Mouse (Mus musculus): ENCODE results near the gene Gm45711. TPM values are rescaled to one million over a fixed set of nuclear protein-coding genes. Genes with fewer than 3 reads are reported as not detected.
A peak's percentile ranks its signal among the peaks of the same experiment; 100 is the strongest.
"Not testable (repeated sequence)": the region's sequence is repeated elsewhere in the genome, so short reads cannot be mapped to it uniquely, and the experiment has no call there.

Gene Gm45711
- polyA plus RNA-seq (2014; fragmentation: Nextera tagmentation; extraction: Ambion mirVana), result not detected in 2 replicates

- H3K27ac ChIP-seq (ENCODE audit: low read depth, low read length); H3K9me3 ChIP-seq (replicated peaks; ENCODE audit: control insufficient read depth, low read length); H3K4me1 ChIP-seq (ENCODE audit: control insufficient read depth, insufficient read depth, low read length); H3K4me3 ChIP-seq (ENCODE audit: low read depth, low read length); DNase-seq (ENCODE audit: low spot score); H3K4me2 ChIP-seq (ENCODE audit: low read length); H3K9ac ChIP-seq (ENCODE audit: low read length); H3K27me3 ChIP-seq (replicated peaks; ENCODE audit: control insufficient read depth, insufficient read depth, low read length); H3K36me3 ChIP-seq (ENCODE audit: control insufficient read depth, insufficient read depth, low read length); ATAC-seq: not testable (repeated sequence)
- 91% methylated on average over 34 of the region's 36 CpGs for WGBS
Measured at GRCm38 (mm10) chr8:104309441-104310155, at the start of gene Gm45711, which contains the start of gene Cmtm1. Gene Gm45711, minus strand, starts transcription at chr8:104310081. Gene Cmtm1, minus strand, starts transcription at chr8:104310145.

- H3K4me2 ChIP-seq (ENCODE audit: low read length), result no peak overlapping the region
- H3K27ac ChIP-seq (ENCODE audit: low read depth, low read length), result no peak overlapping the region
- WGBS, result 89% methylated on average over 3 of the region's 3 CpGs
- ATAC-seq (no peak), DNase-seq (ENCODE audit: low spot score) (no peak)
- no peaks in the 10 kb centered on the region for H3K27me3 ChIP-seq (replicated peaks; ENCODE audit: control insufficient read depth, insufficient read depth, low read length)
- H3K9me3 ChIP-seq (replicated peaks; ENCODE audit: control insufficient read depth, low read length), result no peaks in the 10 kb centered on the region
- no peak overlapping the region for H3K4me3 ChIP-seq (ENCODE audit: low read depth, low read length)
- peaks cover 9% of the 10 kb centered on the region; the same call in 1 of the 2 replicates for H3K36me3 ChIP-seq (ENCODE audit: control insufficient read depth, insufficient read depth, low read length)
- peaks cover 4% of the 10 kb centered on the region; the same call in 1 of the 2 replicates for H3K4me1 ChIP-seq (ENCODE audit: control insufficient read depth, insufficient read depth, low read length)
- H3K9ac ChIP-seq (ENCODE audit: low read length), result no peak overlapping the region
Measured at GRCm38 (mm10) chr8:104358637-104359036, 48.8 kb upstream of the Gm45711 start.

- Histone ChIP-seq H3K4me2 (ENCODE audit: low read length) (no peak overlapping the region), H3K4me3 (ENCODE audit: low read depth, low read length) (no peak overlapping the region), H3K27ac (ENCODE audit: low read depth, low read length) (no peak overlapping the region), H3K9me3 (replicated peaks; ENCODE audit: control insufficient read depth, low read length) (no peaks in the 10 kb centered on the region), H3K27me3 (replicated peaks; ENCODE audit: control insufficient read depth, insufficient read depth, low read length) (no peaks in the 10 kb centered on the region), H3K4me1 (ENCODE audit: control insufficient read depth, insufficient read depth, low read length) (no peaks in the 10 kb centered on the region), H3K9ac (ENCODE audit: low read length) (no peak overlapping the region), H3K36me3 (ENCODE audit: control insufficient read depth, insufficient read depth, low read length) (peaks cover 9% of the 10 kb centered on the region; the same call in 1 of the 2 replicates)
- no peak for ATAC-seq
- WGBS, result 90% methylated on average over 10 of the region's 10 CpGs
- DNase-seq (ENCODE audit: low spot score), result no peak
Measured at GRCm38 (mm10) chr8:104354504-104354903, 44.6 kb upstream of the Gm45711 start.

GRCm38 (mm10) chr8:104353186-104353585, 43.3 kb upstream of the Gm45711 start:
- Histone ChIP-seq H3K4me2 (ENCODE audit: low read length) (no peak overlapping the region), H3K9ac (ENCODE audit: low read length) (no peak overlapping the region), H3K4me3 (ENCODE audit: low read depth, low read length) (no peak overlapping the region), H3K36me3 (ENCODE audit: control insufficient read depth, insufficient read depth, low read length) (peaks cover 9% of the 10 kb centered on the region; the same call in 1 of the 2 replicates), H3K4me1 (ENCODE audit: control insufficient read depth, insufficient read depth, low read length) (no peaks in the 10 kb centered on the region), H3K27me3 (replicated peaks; ENCODE audit: control insufficient read depth, insufficient read depth, low read length) (no peaks in the 10 kb centered on the region), H3K27ac (ENCODE audit: low read depth, low read length) (no peak overlapping the region), H3K9me3 (replicated peaks; ENCODE audit: control insufficient read depth, low read length) (no peaks in the 10 kb centered on the region)
- DNase-seq (ENCODE audit: low spot score) (no peak), ATAC-seq (0 out of 2 replicates have a peak, but pooled peaks have one; percentile 54)
- WGBS, result 52% methylated on average over 5 of the region's 5 CpGs

- Histone ChIP-seq H3K4me2 (ENCODE audit: low read length) (no peak overlapping the region), H3K4me3 (ENCODE audit: low read depth, low read length) (no peak overlapping the region), H3K36me3 (ENCODE audit: control insufficient read depth, insufficient read depth, low read length) (peaks cover 16% of the 10 kb centered on the region), H3K4me1 (ENCODE audit: control insufficient read depth, insufficient read depth, low read length) (no peaks in the 10 kb centered on the region), H3K27me3 (replicated peaks; ENCODE audit: control insufficient read depth, insufficient read depth, low read length) (no peaks in the 10 kb centered on the region), H3K9me3 (replicated peaks; ENCODE audit: control insufficient read depth, low read length) (no peaks in the 10 kb centered on the region), H3K9ac (ENCODE audit: low read length) (no peak overlapping the region), H3K27ac (ENCODE audit: low read depth, low read length) (no peak overlapping the region)
- DNase-seq (ENCODE audit: low spot score), result no peak
- WGBS, result 88% methylated on average over 13 of the region's 13 CpGs
- ATAC-seq, result no peak
Measured at GRCm38 (mm10) chr8:104350047-104350446, 40.2 kb upstream of the Gm45711 start.

GRCm38 (mm10) chr8:104348971-104349370, 39.1 kb upstream of the Gm45711 start:
- DNase-seq (ENCODE audit: low spot score), result no peak
- peaks cover 10% of the 10 kb centered on the region; the same call in 1 of the 2 replicates for H3K36me3 ChIP-seq (ENCODE audit: control insufficient read depth, insufficient read depth, low read length)
- H3K27me3 ChIP-seq (replicated peaks; ENCODE audit: control insufficient read depth, insufficient read depth, low read length), result no peaks in the 10 kb centered on the region
- 94% methylated on average over 5 of the region's 5 CpGs for WGBS
- H3K4me1 ChIP-seq (ENCODE audit: control insufficient read depth, insufficient read depth, low read length), result no peaks in the 10 kb centered on the region
- H3K4me2 ChIP-seq (ENCODE audit: low read length), result no peak overlapping the region
- no peaks in the 10 kb centered on the region for H3K9me3 ChIP-seq (replicated peaks; ENCODE audit: control insufficient read depth, low read length)
- H3K4me3 ChIP-seq (ENCODE audit: low read depth, low read length), result no peak overlapping the region
- H3K27ac ChIP-seq (ENCODE audit: low read depth, low read length), result no peak overlapping the region
- no peak for ATAC-seq
- no peak overlapping the region for H3K9ac ChIP-seq (ENCODE audit: low read length)

- no peak overlapping the region for H3K9ac ChIP-seq (ENCODE audit: low read length)
- H3K4me1 ChIP-seq (ENCODE audit: control insufficient read depth, insufficient read depth, low read length), result no peaks in the 10 kb centered on the region
- no peak overlapping the region for H3K4me2 ChIP-seq (ENCODE audit: low read length)
- H3K36me3 ChIP-seq (ENCODE audit: control insufficient read depth, insufficient read depth, low read length), result peaks cover 10% of the 10 kb centered on the region; the same call in 1 of the 2 replicates
- DNase-seq (ENCODE audit: low spot score) (no peak), ATAC-seq (no peak)
- H3K27me3 ChIP-seq (replicated peaks; ENCODE audit: control insufficient read depth, insufficient read depth, low read length), result no peaks in the 10 kb centered on the region
- no peaks in the 10 kb centered on the region for H3K9me3 ChIP-seq (replicated peaks; ENCODE audit: control insufficient read depth, low read length)
- H3K4me3 ChIP-seq (ENCODE audit: low read depth, low read length), result no peak overlapping the region
- WGBS, result 60% methylated on average over 12 of the region's 12 CpGs
- H3K27ac ChIP-seq (ENCODE audit: low read depth, low read length), result no peak overlapping the region
Measured at GRCm38 (mm10) chr8:104346706-104347105, 36.8 kb upstream of the Gm45711 start.

- no peaks in the 10 kb centered on the region for H3K27me3 ChIP-seq (replicated peaks; ENCODE audit: control insufficient read depth, insufficient read depth, low read length)
- ATAC-seq, result no peak
- no peak overlapping the region for H3K9ac ChIP-seq (ENCODE audit: low read length)
- no peaks in the 10 kb centered on the region for H3K4me1 ChIP-seq (ENCODE audit: control insufficient read depth, insufficient read depth, low read length)
- no peak overlapping the region for H3K27ac ChIP-seq (ENCODE audit: low read depth, low read length)
- no peak overlapping the region for H3K4me2 ChIP-seq (ENCODE audit: low read length)
- peaks cover 10% of the 10 kb centered on the region; the same call in 1 of the 2 replicates for H3K36me3 ChIP-seq (ENCODE audit: control insufficient read depth, insufficient read depth, low read length)
- no peak overlapping the region for H3K4me3 ChIP-seq (ENCODE audit: low read depth, low read length)
- DNase-seq (ENCODE audit: low spot score), result no peak
- no peaks in the 10 kb centered on the region for H3K9me3 ChIP-seq (replicated peaks; ENCODE audit: control insufficient read depth, low read length)
- WGBS, result 83% methylated on average over 5 of the region's 5 CpGs
Measured at GRCm38 (mm10) chr8:104344622-104345021, 34.7 kb upstream of the Gm45711 start.

- Histone ChIP-seq H3K27me3 (replicated peaks; ENCODE audit: control insufficient read depth, insufficient read depth, low read length) (no peaks in the 10 kb centered on the region), H3K27ac (ENCODE audit: low read depth, low read length) (no peak overlapping the region), H3K9ac (ENCODE audit: low read length) (no peak overlapping the region), H3K4me1 (ENCODE audit: control insufficient read depth, insufficient read depth, low read length) (no peaks in the 10 kb centered on the region), H3K4me2 (ENCODE audit: low read length) (no peak overlapping the region), H3K36me3 (ENCODE audit: control insufficient read depth, insufficient read depth, low read length) (peaks cover 10% of the 10 kb centered on the region; the same call in 1 of the 2 replicates), H3K9me3 (replicated peaks; ENCODE audit: control insufficient read depth, low read length) (no peaks in the 10 kb centered on the region), H3K4me3 (ENCODE audit: low read depth, low read length) (no peak overlapping the region)
- ATAC-seq, result peak; percentile 57
- WGBS, result 7% methylated on average over 7 of the region's 7 CpGs
- DNase-seq (ENCODE audit: low spot score), result peak; percentile 90
Measured at GRCm38 (mm10) chr8:104343957-104344356, 34.1 kb upstream of the Gm45711 start.

Data from forebrain, embryonic 14.5 days (tissue).